Mouse (Mus musculus) erythroid progenitor cell, adult 5-6 weeks (primary cell): Measurements from ENCODE around the gene Timm13. TPM values are rescaled to one million over a fixed set of nuclear protein-coding genes. Genes with fewer than 3 reads are reported as not detected.
A peak's percentile ranks its signal among the peaks of the same experiment; 100 is the strongest.

Experiments used
- ATAC-seq: replicated peaks from 2 replicates; pipeline ENCODE4 v1.8.0; 2016; ENCODE audit warnings: moderate number of reproducible peaks, mild to moderate bottlenecking, moderate TSS enrichment, inconsistent platforms; ENCODE audit not compliant: poor library complexity, low FRiP score, severe bottlenecking
- total RNA-seq, 2 experiments: library from RNA; stranded (forward) in 1 of 2; stranded (reverse) in 1 of 2; fragments of 150-400 nt in 1 of 2; fragments of 186-747, 209-891 nt in 1 of 2; gene quantifications; 2 replicates each; pipeline versions ENCODE4 v1.2.3 to v1.2.4; 2015 to 2017; ENCODE audit warnings: low replicate concordance in 2 of 2

The Timm13 gene
- total RNA-seq, 2 experiments from 2014 or later = 7.6 to 17.6 TPM

GRCm38 (mm10) chr10:80874035-80874434 lies 26.7 kb downstream of the Timm13 start:
- no peak for ATAC-seq

- peak; percentile 9; the same call in 1 of the 2 replicates for ATAC-seq
Observed at GRCm38 (mm10) chr10:80871581-80871980, 29.2 kb downstream of the Timm13 start, which contains the start of gene Tmprss9. TSS of gene Tmprss9 (plus strand) at chr10:80871848.

DNA sequence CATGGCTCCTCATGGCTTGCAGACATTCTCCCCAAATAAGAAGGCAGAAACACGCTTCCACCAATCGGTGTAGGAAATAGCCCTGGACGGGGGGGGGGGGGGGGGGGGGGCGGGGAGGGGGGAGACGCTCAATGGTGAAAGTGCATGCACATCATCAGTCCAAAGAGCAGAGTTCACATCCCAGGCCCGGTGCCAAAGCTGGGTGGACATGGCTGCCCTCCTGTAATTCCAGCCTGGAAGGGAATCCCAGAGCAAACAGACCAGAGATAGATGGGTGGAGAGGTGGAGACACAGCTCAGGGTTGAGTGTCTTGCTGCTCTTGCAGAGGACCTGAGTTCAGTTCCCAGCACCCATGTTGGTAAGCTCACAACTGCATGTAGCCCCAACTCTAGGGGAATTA lies 29.8 kb downstream of the Timm13 start:
- ATAC-seq = no peak

GRCm38 (mm10) chr10:80864446-80864845 lies 36.3 kb downstream of the Timm13 start:
- ATAC-seq = no peak

DNA sequence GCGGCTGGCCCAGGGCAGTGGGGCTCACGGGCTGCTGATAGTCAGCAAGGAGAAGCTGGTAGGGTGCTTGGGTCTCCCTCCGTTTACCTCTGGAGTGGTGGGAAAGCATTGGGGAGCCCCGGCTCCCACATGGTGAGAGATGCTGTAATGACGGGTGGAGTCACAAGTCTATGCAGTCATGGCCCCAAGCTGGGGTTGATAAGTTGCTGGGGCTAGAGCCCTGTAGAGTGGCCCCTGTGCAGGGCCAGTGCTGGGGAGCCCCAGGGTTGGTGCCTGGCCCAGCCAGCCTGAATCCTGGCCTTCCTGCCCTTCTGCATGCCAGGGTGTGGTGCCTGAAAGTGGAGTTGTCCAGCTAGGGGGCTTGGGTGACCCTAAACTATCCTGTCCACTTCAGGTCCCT lies 38.5 kb downstream of the Timm13 start:
- ATAC-seq = no peak

- peak; percentile 61 for ATAC-seq
Observed at GRCm38 (mm10) chr10:80858350-80858935, 42.3 kb downstream of the Timm13 start.

- ATAC-seq = peak; percentile 50
Observed at GRCm38 (mm10) chr10:80857848-80858247, 42.9 kb downstream of the Timm13 start.

DNA sequence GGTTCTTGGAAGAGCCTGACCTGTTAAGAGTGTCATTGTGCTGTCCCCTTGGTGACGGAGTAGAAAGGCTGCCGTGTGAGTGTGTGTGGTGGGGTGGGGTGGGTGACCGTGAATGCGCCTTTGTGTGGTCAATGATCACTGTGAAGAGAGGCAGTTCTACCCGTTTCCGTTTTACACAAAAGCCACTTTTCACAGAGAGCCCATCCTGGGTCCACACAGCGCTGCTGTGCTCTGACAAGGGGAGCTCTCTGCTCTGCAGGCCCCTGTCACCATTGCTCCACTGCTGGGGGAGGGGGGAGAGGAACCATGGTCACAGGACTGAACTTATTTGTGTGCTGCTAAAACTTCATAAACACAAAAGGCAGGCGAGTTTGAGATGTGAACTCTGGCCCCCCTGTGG lies 43.4 kb downstream of the Timm13 start:
- no peak for ATAC-seq

DNA sequence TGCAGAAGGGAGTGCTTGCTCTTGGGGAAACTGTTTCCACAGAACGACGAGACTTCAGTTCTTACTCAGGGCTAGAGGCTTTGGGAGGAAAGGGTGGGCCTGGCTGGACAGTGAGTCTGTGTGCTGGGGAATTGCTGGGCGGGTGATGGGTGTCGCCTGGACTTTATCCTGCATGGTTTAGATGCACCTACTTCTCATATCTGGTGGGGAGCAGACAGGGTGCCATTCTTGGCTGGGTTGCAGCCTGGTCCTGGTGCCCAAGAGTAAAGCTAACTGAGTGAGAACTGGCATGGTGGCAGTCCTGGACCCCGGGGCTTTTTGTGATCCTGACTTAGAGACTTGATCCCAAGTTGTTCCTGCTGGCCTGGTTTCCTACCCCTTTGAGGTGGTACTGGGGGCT lies 43.9 kb downstream of the Timm13 start:
- ATAC-seq = peak; percentile 51

DNA sequence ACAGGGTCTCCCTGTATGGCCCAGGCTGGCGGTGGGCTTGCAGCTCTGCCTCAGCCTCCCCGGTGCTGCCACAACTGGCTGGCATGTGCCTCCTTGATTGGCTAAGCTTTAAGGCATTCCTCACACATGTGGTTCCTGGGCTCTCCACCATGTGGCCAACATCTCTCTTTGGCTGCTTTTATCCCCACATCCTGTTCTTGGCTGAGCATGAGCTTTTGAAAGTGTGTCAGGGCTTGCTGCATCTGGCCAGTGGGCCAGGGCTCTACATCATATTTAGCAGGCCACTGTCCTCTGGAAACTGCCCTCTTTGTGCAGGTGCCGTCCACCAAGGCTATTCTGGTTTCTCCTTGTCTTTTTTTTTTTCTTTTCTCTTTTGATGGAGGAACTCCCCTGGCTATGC lies 44.5 kb downstream of the Timm13 start:
- ATAC-seq = peak; percentile 28

- no peak for ATAC-seq
Observed at GRCm38 (mm10) chr10:80855749-80856073, 45.1 kb downstream of the Timm13 start.

GRCm38 (mm10) chr10:80854913-80855748 lies 45.6 kb downstream of the Timm13 start, which contains the start of the genes Lsm7 and Sppl2b:
TSS of gene Lsm7 (minus strand) at chr10:80855209.
TSS of gene Sppl2b (plus strand) at chr10:80855275.
- peak; percentile 41 for ATAC-seq

Other genes with a start within 250 kb of the Timm13 start
- 2.9 and 3.8 TPM in 2 replicates for gene Btbd2, start 243.9 kb downstream of the Timm13 start, total RNA-seq (2015; ENCODE audit: low replicate concordance)
- 9.2 and 25.3 TPM in 2 replicates for gene Btbd2, start 243.9 kb downstream of the Timm13 start, total RNA-seq (2017; ENCODE audit: low replicate concordance)
- 78.2 and 83.0 TPM in 2 replicates for gene Mknk2, start 222.9 kb downstream of the Timm13 start, total RNA-seq (2015; ENCODE audit: low replicate concordance)
- 49.4 and 67.6 TPM in 2 replicates for gene Mknk2, start 222.9 kb downstream of the Timm13 start, total RNA-seq (2017; ENCODE audit: low replicate concordance)
- gene Mob3a, start 199.0 kb downstream of the Timm13 start, total RNA-seq (2015; ENCODE audit: low replicate concordance) = 19.5 and 32.3 TPM in 2 replicates
- 9.0 and 25.7 TPM in 2 replicates for gene Mob3a, start 199.0 kb downstream of the Timm13 start, total RNA-seq (2017; ENCODE audit: low replicate concordance)
- 21.4 and 36.4 TPM in 2 replicates for gene Izumo4, start 198.8 kb downstream of the Timm13 start, total RNA-seq (2015; ENCODE audit: low replicate concordance)
- 3.3 and 3.8 TPM in 2 replicates for gene Izumo4, start 198.8 kb downstream of the Timm13 start, total RNA-seq (2017; ENCODE audit: low replicate concordance)
- 42.8 and 69.6 TPM in 2 replicates for gene Ap3d1, start 158.7 kb downstream of the Timm13 start, total RNA-seq (2015; ENCODE audit: low replicate concordance)
- gene Ap3d1, start 158.7 kb downstream of the Timm13 start, total RNA-seq (2017; ENCODE audit: low replicate concordance) = 66.0 and 111 TPM in 2 replicates
- gene Dot1l, start 145.8 kb downstream of the Timm13 start, total RNA-seq (2015; ENCODE audit: low replicate concordance) = 69.6 and 105 TPM in 2 replicates
- 51.7 and 61.7 TPM in 2 replicates for gene Dot1l, start 145.8 kb downstream of the Timm13 start, total RNA-seq (2017; ENCODE audit: low replicate concordance)
- 34.2 and 48.6 TPM in 2 replicates for gene Sf3a2, start 102.8 kb downstream of the Timm13 start, total RNA-seq (2015; ENCODE audit: low replicate concordance)
- 16.8 and 18.1 TPM in 2 replicates for gene Sf3a2, start 102.8 kb downstream of the Timm13 start, total RNA-seq (2017; ENCODE audit: low replicate concordance)
- 71.0 and 81.7 TPM in 2 replicates for gene Plekhj1, start 102.3 kb downstream of the Timm13 start, total RNA-seq (2015; ENCODE audit: low replicate concordance)
- 18.9 and 38.1 TPM in 2 replicates for gene Plekhj1, start 102.3 kb downstream of the Timm13 start, total RNA-seq (2017; ENCODE audit: low replicate concordance)
- not detected in 2 replicates for gene Amh, start 95.7 kb downstream of the Timm13 start, total RNA-seq (2015; ENCODE audit: low replicate concordance)
- not detected in 2 replicates for gene Amh, start 95.7 kb downstream of the Timm13 start, total RNA-seq (2017; ENCODE audit: low replicate concordance)
- not detected in 2 replicates for gene Jsrp1, start 87.5 kb downstream of the Timm13 start, total RNA-seq (2015; ENCODE audit: low replicate concordance)
- gene Jsrp1, start 87.5 kb downstream of the Timm13 start, total RNA-seq (2017; ENCODE audit: low replicate concordance) = not detected in 2 replicates
- gene Oaz1, start 74.3 kb downstream of the Timm13 start, total RNA-seq (2015; ENCODE audit: low replicate concordance) = 1,470 and 1,566 TPM in 2 replicates
- gene Oaz1, start 74.3 kb downstream of the Timm13 start, total RNA-seq (2017; ENCODE audit: low replicate concordance) = 158 and 259 TPM in 2 replicates
- gene Lingo3, start 56.9 kb downstream of the Timm13 start, total RNA-seq (2015; ENCODE audit: low replicate concordance) = not detected in 2 replicates
- not detected in 2 replicates for gene Lingo3, start 56.9 kb downstream of the Timm13 start, total RNA-seq (2017; ENCODE audit: low replicate concordance)
- gene Lsm7, start 45.8 kb downstream of the Timm13 start, total RNA-seq (2015; ENCODE audit: low replicate concordance) = 24.7 and 54.4 TPM in 2 replicates
- 75.3 and 78.9 TPM in 2 replicates for gene Lsm7, start 45.8 kb downstream of the Timm13 start, total RNA-seq (2017; ENCODE audit: low replicate concordance)
- 262 and 270 TPM in 2 replicates for gene Sppl2b, start 45.7 kb downstream of the Timm13 start, total RNA-seq (2015; ENCODE audit: low replicate concordance)
- 283 and 322 TPM in 2 replicates for gene Sppl2b, start 45.7 kb downstream of the Timm13 start, total RNA-seq (2017; ENCODE audit: low replicate concordance)
- 0.72 TPM in 1 of 2 replicates, not detected in the other for gene Tmprss9, start 29.1 kb downstream of the Timm13 start, total RNA-seq (2015; ENCODE audit: low replicate concordance)
- 0.30 TPM in 1 of 2 replicates, not detected in the other for gene Tmprss9, start 29.1 kb downstream of the Timm13 start, total RNA-seq (2017; ENCODE audit: low replicate concordance)
- gene Lmnb2, start 17.3 kb upstream of the Timm13 start, total RNA-seq (2015; ENCODE audit: low replicate concordance) = 0.36 and 1.3 TPM in 2 replicates
- gene Lmnb2, start 17.3 kb upstream of the Timm13 start, total RNA-seq (2017; ENCODE audit: low replicate concordance) = 7.3 and 9.0 TPM in 2 replicates
- gene Gadd45b, start 29.1 kb upstream of the Timm13 start, total RNA-seq (2015; ENCODE audit: low replicate concordance) = 1.3 and 1.8 TPM in 2 replicates
- 3.6 and 9.2 TPM in 2 replicates for gene Gadd45b, start 29.1 kb upstream of the Timm13 start, total RNA-seq (2017; ENCODE audit: low replicate concordance)
- not detected in 2 replicates for gene Gng7, start 114.0 kb upstream of the Timm13 start, total RNA-seq (2015; ENCODE audit: low replicate concordance)
- gene Gng7, start 114.0 kb upstream of the Timm13 start, total RNA-seq (2017; ENCODE audit: low replicate concordance) = 0.38 and 0.90 TPM in 2 replicates
- gene Diras1, start 124.7 kb upstream of the Timm13 start, total RNA-seq (2015; ENCODE audit: low replicate concordance) = not detected in 2 replicates
- not detected in 2 replicates for gene Diras1, start 124.7 kb upstream of the Timm13 start, total RNA-seq (2017; ENCODE audit: low replicate concordance)
- gene Slc39a3, start 136.5 kb upstream of the Timm13 start, total RNA-seq (2015; ENCODE audit: low replicate concordance) = 4.3 and 7.1 TPM in 2 replicates
- gene Slc39a3, start 136.5 kb upstream of the Timm13 start, total RNA-seq (2017; ENCODE audit: low replicate concordance) = 1.2 and 4.2 TPM in 2 replicates
- gene Sgta, start 159.2 kb upstream of the Timm13 start, total RNA-seq (2015; ENCODE audit: low replicate concordance) = 13.0 and 22.2 TPM in 2 replicates
- 13.8 and 16.6 TPM in 2 replicates for gene Sgta, start 159.2 kb upstream of the Timm13 start, total RNA-seq (2017; ENCODE audit: low replicate concordance)
- gene Thop1, start 169.1 kb upstream of the Timm13 start, total RNA-seq (2015; ENCODE audit: low replicate concordance) = 2.9 and 4.3 TPM in 2 replicates
- 3.2 and 22.8 TPM in 2 replicates for gene Thop1, start 169.1 kb upstream of the Timm13 start, total RNA-seq (2017; ENCODE audit: low replicate concordance)
- gene Creb3l3, start 197.9 kb upstream of the Timm13 start, total RNA-seq (2015; ENCODE audit: low replicate concordance) = not detected in 2 replicates
- not detected in 2 replicates for gene Creb3l3, start 197.9 kb upstream of the Timm13 start, total RNA-seq (2017; ENCODE audit: low replicate concordance)
- gene Map2k2, start 204.9 kb upstream of the Timm13 start, total RNA-seq (2015; ENCODE audit: low replicate concordance) = 36.4 and 39.4 TPM in 2 replicates
- 54.0 and 71.5 TPM in 2 replicates for gene Map2k2, start 204.9 kb upstream of the Timm13 start, total RNA-seq (2017; ENCODE audit: low replicate concordance)
- gene Zbtb7a, start 234.3 kb upstream of the Timm13 start, total RNA-seq (2015; ENCODE audit: low replicate concordance) = 31.7 and 33.1 TPM in 2 replicates
- gene Zbtb7a, start 234.3 kb upstream of the Timm13 start, total RNA-seq (2017; ENCODE audit: low replicate concordance) = 23.1 and 33.2 TPM in 2 replicates